In the genomic region with DNA sequence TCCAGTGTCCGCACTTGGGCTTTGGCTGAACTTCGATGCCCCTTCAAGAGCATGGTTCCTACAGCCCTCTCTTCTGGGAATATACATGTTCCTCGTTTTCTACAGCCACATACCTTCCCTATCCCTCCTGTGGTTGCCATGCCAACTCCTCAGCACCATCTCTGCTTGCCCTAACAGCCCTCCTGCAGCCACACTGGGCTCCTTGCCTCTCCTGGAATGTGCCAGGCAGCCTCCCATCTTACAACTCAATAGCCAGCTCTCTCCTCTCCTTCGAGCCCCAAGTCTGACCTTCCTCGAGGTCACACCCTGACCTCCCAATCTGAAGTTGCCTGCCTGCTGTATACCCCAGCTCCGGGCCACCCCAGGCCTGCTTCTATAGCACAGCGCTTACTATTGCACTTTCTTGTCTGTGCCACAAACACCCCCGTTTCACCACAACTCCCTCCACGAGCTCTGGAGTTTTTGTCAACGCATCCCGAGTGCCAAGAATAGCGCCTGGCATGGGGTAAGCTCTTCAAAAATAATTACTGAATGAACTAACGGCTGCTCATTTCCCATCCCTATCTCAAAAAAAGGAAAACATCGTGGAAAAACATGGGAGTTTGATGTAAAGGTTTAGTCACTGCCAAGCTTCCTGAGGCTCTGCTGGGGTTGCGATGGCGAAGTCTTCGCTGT, we compare ENCODE assay signal across 14 mouse cellular contexts.
DNase-seq lines count a peak whose midpoint lies in the region; ATAC-seq and TF ChIP-seq lines count a peak whose summit lies in the region.
"Had no signal": no experiment of that assay in that cellular context is flagged by ENCODE, and none has a peak within 500 bp of the region (broad histone marks: within the 10 kb centered on the region; RNA-seq: fewer than 3 reads in every experiment).

No protein-coding gene starts in this region.

- H3K4me3 ChIP-seq in heart, embryonic 13.5 days: no peak overlapping the region
- H3K4me3 ChIP-seq in midbrain, embryonic 13.5 days (replicated peaks): no peak overlapping the region
- no peak overlapping the region for H3K4me3 ChIP-seq in midbrain, embryonic 10.5 days
- no peak overlapping the region for H3K4me3 ChIP-seq in midbrain, postnatal 0 days (ENCODE audit: low read depth, low read length)

- WGBS in heart, embryonic 13.5 days: 48% methylated on average over 17 of the region's 17 CpGs
- 70% methylated on average over 17 of the region's 17 CpGs for WGBS in midbrain, embryonic 13.5 days
- WGBS in midbrain, embryonic 10.5 days: 80% methylated on average over 17 of the region's 17 CpGs
- WGBS in midbrain, postnatal 0 days: 62% methylated on average over 17 of the region's 17 CpGs

- H3K27me3 ChIP-seq in heart, embryonic 13.5 days (replicated peaks): no peaks in the 10 kb centered on the region
- H3K27me3 ChIP-seq in midbrain, embryonic 13.5 days: no peaks in the 10 kb centered on the region
- H3K27me3 ChIP-seq in midbrain, embryonic 10.5 days (ENCODE audit: low read depth, poor library complexity, severe bottlenecking): no peaks in the 10 kb centered on the region
- H3K27me3 ChIP-seq in midbrain, postnatal 0 days (ENCODE audit: insufficient read depth, low read length): no peaks in the 10 kb centered on the region
- H3K27me3 ChIP-seq: CH12.LX had no signal

- no peak overlapping the region for H3K9ac ChIP-seq in heart, embryonic 13.5 days
- no peak overlapping the region for H3K9ac ChIP-seq in midbrain, embryonic 13.5 days (replicated peaks)
- no peak overlapping the region for H3K9ac ChIP-seq in midbrain, postnatal 0 days (replicated peaks; ENCODE audit: low read length, poor library complexity, severe bottlenecking)

- intact Hi-C loops in heart, postnatal 10 days (cut with DNase I): no loop called here

- no peak overlapping the region for H3K27ac ChIP-seq in heart, embryonic 13.5 days (replicated peaks)
- H3K27ac ChIP-seq in midbrain, embryonic 13.5 days: no peak overlapping the region
- no peak overlapping the region for H3K27ac ChIP-seq in midbrain, embryonic 10.5 days (replicated peaks)
- peak overlapping the region; percentile 19; the same call in 1 of the 2 replicates for H3K27ac ChIP-seq in midbrain, postnatal 0 days (ENCODE audit: low read depth, low read length)

- 0 out of 2 replicates have a peak overlapping the region, but pooled peaks have one; percentile 28 for H3K4me2 ChIP-seq in heart, embryonic 13.5 days
- H3K4me2 ChIP-seq in midbrain, embryonic 13.5 days (replicated peaks): no peak overlapping the region
- no peak overlapping the region for H3K4me2 ChIP-seq in midbrain, postnatal 0 days (ENCODE audit: low read depth, low read length, poor library complexity, severe bottlenecking)

- no peak for DNase-seq in cerebellum, adult 8-10 months
- DNase-seq in heart, postnatal 10 days: no peak
- DNase-seq in midbrain, embryonic 10.5 days (ENCODE audit: low spot score): no peak
- no peak for DNase-seq in midbrain, postnatal 0 days (ENCODE audit: low spot score)
- DNase-seq in retina, postnatal 1 day: no peak
- DNase-seq: kidney, adult 11 months; kidney, postnatal 25 days; layer of hippocampus, postnatal 36 days; lung, adult 2 months; thymus, postnatal 36 days had no signal

- peak; percentile 62 for ATAC-seq in cerebellum, adult (ENCODE audit: insufficient number of reproducible peaks, low FRiP score, low TSS enrichment)
- ATAC-seq in heart, embryonic 13.5 days (ENCODE audit: extremely low read depth, insufficient number of reproducible peaks, low FRiP score, low TSS enrichment): no peak
- ATAC-seq in midbrain, embryonic 13.5 days: 0 out of 2 replicates have a peak, but pooled peaks have one; percentile 14
- no peak for ATAC-seq in midbrain, postnatal 0 days (ENCODE audit: low FRiP score)

- H3K9me3 ChIP-seq in heart, embryonic 13.5 days: peaks cover 10% of the 10 kb centered on the region; the same call in 1 of the 2 replicates
- peaks cover 5% of the 10 kb centered on the region; the same call in 1 of the 2 replicates for H3K9me3 ChIP-seq in midbrain, embryonic 13.5 days
- H3K9me3 ChIP-seq in midbrain, embryonic 10.5 days (replicated peaks): peaks cover 10% of the 10 kb centered on the region; the same call in 1 of the 2 replicates
- no peaks in the 10 kb centered on the region for H3K9me3 ChIP-seq in midbrain, postnatal 0 days (ENCODE audit: low read length)

- no peak for TF ChIP-seq CTCF in midbrain, postnatal 0 days (IDR thresholded peaks at IDR 0.05)

- H3K4me1 ChIP-seq in heart, embryonic 13.5 days: peaks cover 20% of the 10 kb centered on the region
- H3K4me1 ChIP-seq in midbrain, embryonic 13.5 days (replicated peaks): peaks cover 19% of the 10 kb centered on the region
- H3K4me1 ChIP-seq in midbrain, embryonic 10.5 days: peaks cover 10% of the 10 kb centered on the region
- peaks cover 8% of the 10 kb centered on the region; the same call in 1 of the 2 replicates for H3K4me1 ChIP-seq in midbrain, postnatal 0 days (ENCODE audit: insufficient read depth, low read length)

- H3K36me3 ChIP-seq in heart, embryonic 13.5 days: no peaks in the 10 kb centered on the region
- H3K36me3 ChIP-seq in midbrain, embryonic 13.5 days: no peaks in the 10 kb centered on the region
- peaks cover 13% of the 10 kb centered on the region for H3K36me3 ChIP-seq in midbrain, embryonic 10.5 days
- no peaks in the 10 kb centered on the region for H3K36me3 ChIP-seq in midbrain, postnatal 0 days (ENCODE audit: insufficient read depth, low read length)

Comparison
In these comparisons a context has a peak if more than half of its experiments do, and no peak if none do; other contexts are left out.
1. ATAC-seq: peak in cerebellum, adult (single experiment) and midbrain, embryonic 13.5 days (single experiment); none in heart, embryonic 13.5 days (single experiment) and midbrain, postnatal 0 days (single experiment).